ENCODE assay signal across 10 mouse cellular contexts in the genomic region with DNA sequence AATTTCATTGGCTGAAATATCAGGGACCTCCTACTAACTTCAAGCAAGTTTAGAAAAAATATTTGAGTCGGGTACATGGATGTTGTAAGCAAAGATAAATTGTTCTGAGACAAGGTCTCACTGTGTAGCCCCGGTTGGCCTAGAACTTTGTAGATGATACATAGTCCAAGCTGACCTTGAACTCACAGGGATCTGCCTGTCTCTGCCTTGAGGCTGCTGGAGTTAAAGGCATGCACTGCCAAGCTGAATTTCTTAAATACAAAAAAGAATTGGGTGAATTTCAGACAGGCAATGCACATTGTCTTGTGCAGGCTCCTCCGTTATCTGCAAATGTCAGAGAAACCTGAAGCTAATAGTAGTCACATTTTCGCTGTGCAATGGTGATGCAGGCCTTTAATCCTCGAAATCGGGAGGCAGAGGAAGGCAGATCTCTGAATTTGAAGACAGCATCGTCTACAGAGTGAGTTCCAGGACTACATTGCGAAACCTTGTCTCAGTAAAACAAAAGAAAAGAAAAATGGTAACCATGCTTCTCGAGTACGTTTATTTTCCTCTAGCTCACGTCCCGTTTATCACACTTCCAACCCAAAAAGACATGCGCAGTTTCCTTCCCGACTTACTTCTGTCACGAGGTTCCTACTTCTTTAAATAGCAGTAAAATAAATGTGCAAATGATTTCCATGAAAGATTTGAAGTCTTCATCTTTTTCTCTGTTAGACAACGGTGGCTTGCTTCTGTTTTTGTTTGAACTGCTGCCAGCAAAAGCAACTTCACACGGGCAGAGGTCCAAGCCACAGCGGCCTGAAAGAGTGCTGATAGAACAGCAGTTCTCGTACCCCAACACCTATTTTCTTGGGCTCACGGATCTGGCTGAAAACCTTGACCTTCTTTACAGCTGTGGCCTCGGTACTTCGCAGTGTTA.
A peak's percentile ranks its signal among the peaks of the same experiment; 100 is the strongest.
DNase-seq lines count a peak whose midpoint lies in the region; ATAC-seq and TF ChIP-seq lines count a peak whose summit lies in the region.
"Had no signal": no experiment of that assay in that cellular context is flagged by ENCODE, and none has a peak within 500 bp of the region (broad histone marks: within the 10 kb centered on the region; RNA-seq: fewer than 3 reads in every experiment).

No protein-coding gene starts in this region.

- peak; percentile 4 for DNase-seq in kidney, adult 9 months
- no peak for DNase-seq in kidney, adult 11 months
- DNase-seq in 416B (ENCODE audit: low read depth) (peak; percentile 8), MEL (ENCODE audit: low read depth, low spot score) (peak; percentile 91)
- no peak for DNase-seq in layer of hippocampus, postnatal 10 days (ENCODE audit: low spot score in 2 of 2)
- no peak for DNase-seq in layer of hippocampus, postnatal 25 days (ENCODE audit: extremely low spot score in 1 of 2, low spot score in 1 of 2)
- DNase-seq: gastrocnemius, postnatal 10 days; thymus, postnatal 25 days had no signal

- TF ChIP-seq CTCF in MEL (IDR thresholded peaks at IDR 0.05 in 2 of 3, conservative IDR thresholded peaks at IDR 0.05 in 1 of 3; ENCODE audit: control insufficient read depth in 1 of 3, insufficient read depth in 1 of 3, low read depth in 2 of 3, low read length in 3 of 3, poor library complexity in 1 of 3, severe bottlenecking in 1 of 3) = no peak

- H3K27ac ChIP-seq in MEL (ENCODE audit: control insufficient read depth, low read depth, low read length) = peak overlapping the region; percentile 86

- peaks cover 4 to 10% of the 10 kb centered on the region in 2 experiments; a peak in 3 of 4 replicates for H3K4me1 ChIP-seq in MEL (ENCODE audit: control insufficient read depth in 1 of 2, insufficient read depth in 2 of 2, low read length in 2 of 2)

- H3K79me2 ChIP-seq in MEL (ENCODE audit: control insufficient read depth, insufficient read depth, low read length, poor library complexity) = no peaks in the 10 kb centered on the region

- ATAC-seq in granulocyte monocyte progenitor cell, adult 5-6 weeks (replicated peaks; ENCODE audit: poor library complexity, severe bottlenecking) = peak; percentile 33; the same call in 1 of the 2 replicates

- TF ChIP-seq EP300 in MEL (IDR thresholded peaks at IDR 0.05; ENCODE audit: low read depth in 1 of 2, low read length in 2 of 2) = peak; percentile 85 to 89

- H3K9ac ChIP-seq in MEL (ENCODE audit: control insufficient read depth, low read depth, low read length, poor library complexity, severe bottlenecking) = peak overlapping the region; percentile 30; the same call in 1 of the 2 replicates

- TF ChIP-seq POLR2A in MEL (IDR thresholded peaks at IDR 0.05; ENCODE audit: control insufficient read depth in 1 of 2, insufficient read depth in 1 of 2, low read depth in 1 of 2, low read length in 2 of 2, poor library complexity in 1 of 2) = no peak

- TF ChIP-seq RAD21 in MEL (IDR thresholded peaks at IDR 0.05; ENCODE audit: low read depth, low read length) = no peak

- peaks cover 0 to 6% of the 10 kb centered on the region in 2 experiments; a peak in 2 of 4 replicates for H3K36me3 ChIP-seq in MEL (ENCODE audit: control insufficient read depth in 1 of 2, insufficient read depth in 2 of 2, low read length in 2 of 2)

- H3K4me3 ChIP-seq in MEL (ENCODE audit: control insufficient read depth in 1 of 2, insufficient read depth in 1 of 2, low read depth in 2 of 2, low read length in 2 of 2) = peak overlapping the region; percentile 3 to 24
- H3K4me3 ChIP-seq: erythroblast, embryonic 14.5 days had no signal

- no peaks in the 10 kb centered on the region for H3K9me3 ChIP-seq in MEL (replicated peaks; ENCODE audit: insufficient read depth, low read length)

- H3K27me3 ChIP-seq in MEL (ENCODE audit: control insufficient read depth in 1 of 2, insufficient read depth in 2 of 2, low read length in 2 of 2) = no peaks in the 10 kb centered on the region

TF ChIP-seq in MEL, 35 proteins besides CTCF, POLR2A, EP300 and RAD21:
- TF ChIP-seq MAZ (IDR thresholded peaks at IDR 0.05; ENCODE audit: low read depth, low read length) (no peak), ZC3H11A (IDR thresholded peaks at IDR 0.05; ENCODE audit: low read depth, low read length) (no peak), TAL1 (IDR thresholded peaks at IDR 0.05; ENCODE audit: low read length) (peak; percentile 85), POLR2AphosphoS5 (IDR thresholded peaks at IDR 0.05; ENCODE audit: borderline replicate concordance, low read depth, low read length) (no peak), E2F4 (IDR thresholded peaks at IDR 0.05; ENCODE audit: borderline replicate concordance, low read depth, low read length) (no peak), USF1 (IDR thresholded peaks at IDR 0.05; ENCODE audit: low read depth, low read length) (peak; percentile 73), BHLHE40 (IDR thresholded peaks at IDR 0.05; ENCODE audit: borderline replicate concordance, low read depth, low read length) (peak; percentile 78), ZKSCAN1 (IDR thresholded peaks at IDR 0.05; ENCODE audit: low read depth, low read length) (no peak), JUND (IDR thresholded peaks at IDR 0.05; ENCODE audit: low read depth, low read length) (no peak), CHD1 (IDR thresholded peaks at IDR 0.05; ENCODE audit: low read depth, low read length) (no peak), TCF12 (IDR thresholded peaks at IDR 0.05; ENCODE audit: low read depth, low read length) (peak; percentile 92), MXI1 (IDR thresholded peaks at IDR 0.05; ENCODE audit: low read depth, low read length) (peak; percentile 73; the same call in 1 of the 2 replicates), UBTF (IDR thresholded peaks at IDR 0.05; ENCODE audit: borderline replicate concordance, insufficient read depth, low read depth, low read length) (no peak), GATA1 (IDR thresholded peaks at IDR 0.05; ENCODE audit: low read depth, low read length) (peak; percentile 84), ELF1 (IDR thresholded peaks at IDR 0.05; ENCODE audit: low read depth, low read length) (no peak), HCFC1 (IDR thresholded peaks at IDR 0.05; ENCODE audit: low read depth, low read length) (0 out of 2 replicates have a peak, but pooled peaks have one; percentile 26), MYB (IDR thresholded peaks at IDR 0.05; ENCODE audit: low read depth, low read length) (0 out of 2 replicates have a peak, but pooled peaks have one; percentile 36), ZNF384 (IDR thresholded peaks at IDR 0.05; ENCODE audit: low read depth, low read length) (0 out of 2 replicates have a peak, but pooled peaks have one; percentile 18), NRF1 (IDR thresholded peaks at IDR 0.05; ENCODE audit: insufficient read depth, low read depth, low read length, poor library complexity, severe bottlenecking) (peak; percentile 67), ZMIZ1 (IDR thresholded peaks at IDR 0.05; ENCODE audit: low read depth, low read length) (no peak), CHD2 (IDR thresholded peaks at IDR 0.05; ENCODE audit: low read length) (no peak), USF2 (IDR thresholded peaks at IDR 0.05; ENCODE audit: borderline replicate concordance in 1 of 2, insufficient read depth in 1 of 2, low read depth in 1 of 2, low read length in 2 of 2) (no peak), SIN3A (IDR thresholded peaks at IDR 0.05; ENCODE audit: low read length) (peak; percentile 81), RCOR1 (IDR thresholded peaks at IDR 0.05; ENCODE audit: low read depth, low read length) (peak; percentile 86), SMC3 (IDR thresholded peaks at IDR 0.05; ENCODE audit: low read depth, low read length) (no peak), NELFE (IDR thresholded peaks at IDR 0.05; ENCODE audit: low read depth, low read length) (no peak), MAFK (IDR thresholded peaks at IDR 0.05; ENCODE audit: borderline replicate concordance, low read depth, low read length) (peak; percentile 40; the same call in 1 of the 2 replicates), MEF2A (IDR thresholded peaks at IDR 0.05; ENCODE audit: extremely low read depth, insufficient replicate concordance, low read depth, low read length, poor library complexity, severe bottlenecking) (peak; percentile 82; the same call in 1 of the 2 replicates), KAT2A (conservative IDR thresholded peaks at IDR 0.05; ENCODE audit: low read depth, low read length) (no peak), ETS1 (IDR thresholded peaks at IDR 0.05; ENCODE audit: low read depth, low read length) (peak; percentile 93), MAX (IDR thresholded peaks at IDR 0.05; ENCODE audit: low read length) (peak; percentile 96), MYC (IDR thresholded peaks at IDR 0.05; ENCODE audit: low read depth, low read length) (peak; percentile 84), GABPA (IDR thresholded peaks at IDR 0.05; ENCODE audit: low read depth, low read length) (no peak), TBP (IDR thresholded peaks at IDR 0.05; ENCODE audit: low read depth, low read length) (no peak), POLR2AphosphoS2 (IDR thresholded peaks at IDR 0.05; ENCODE audit: low read length) (0 out of 2 replicates have a peak, but pooled peaks have one; percentile 38)
TF ChIP-seq in MEL: peak in this region for 18.

Comparison
In these comparisons a context has a peak if more than half of its experiments do, and no peak if none do; other contexts are left out.
1. DNase-seq: peak in kidney, adult 9 months (single experiment), 416B (single experiment) and MEL (single experiment); none in kidney, adult 11 months (single experiment), layer of hippocampus, postnatal 10 days (0 of 2) and layer of hippocampus, postnatal 25 days (0 of 2).